9 mouse cellular contexts compared by ENCODE assay signal in genomic region chr2:158886571-158886970, GRCm38 (mm10).
DNase-seq lines count a peak whose midpoint lies in the region; ATAC-seq and TF ChIP-seq lines count a peak whose summit lies in the region.
"Had no signal": no experiment of that assay in that cellular context is flagged by ENCODE, and none has a peak within 500 bp of the region (broad histone marks: within the 10 kb centered on the region; RNA-seq: fewer than 3 reads in every experiment).

No protein-coding gene starts in this region.

- H3K4me3 ChIP-seq in kidney, embryonic 15.5 days (replicated peaks) = no peak overlapping the region
- H3K4me3 ChIP-seq in MEL (ENCODE audit: control insufficient read depth in 1 of 2, insufficient read depth in 1 of 2, low read depth in 2 of 2, low read length in 2 of 2) = no peak overlapping the region
- H3K4me3 ChIP-seq in cortical plate, adult 2 months (ENCODE audit: insufficient read depth, low read length) = no peak overlapping the region
- H3K4me3 ChIP-seq in cerebellum, adult 2 months (replicated peaks; ENCODE audit: insufficient read depth, low read depth, low read length) = no peak overlapping the region
- H3K4me3 ChIP-seq: embryonic facial prominence, embryonic 12.5 days had no signal

- DNase-seq in kidney, adult 9 months = peak; percentile 15
- peak; percentile 23 for DNase-seq in MEL (ENCODE audit: low read depth, low spot score)
- DNase-seq in retina, postnatal 1 day = peak; percentile 60
- DNase-seq in cerebellum, adult 2 months = no peak
- no peak for DNase-seq in ovary, postnatal 10 days (ENCODE audit: low spot score)
- DNase-seq in cerebellum, postnatal 36 days = no peak

- TF ChIP-seq POLR2A in MEL (IDR thresholded peaks at IDR 0.05; ENCODE audit: control insufficient read depth in 1 of 2, insufficient read depth in 1 of 2, low read depth in 1 of 2, low read length in 2 of 2, poor library complexity in 1 of 2) = no peak
- TF ChIP-seq POLR2A in cortical plate, adult 2 months (IDR thresholded peaks at IDR 0.05; ENCODE audit: extremely low read depth, insufficient read depth, low read length) = no peak
- TF ChIP-seq POLR2A in cerebellum, adult 2 months (IDR thresholded peaks at IDR 0.05; ENCODE audit: borderline replicate concordance, insufficient read depth, low read length) = no peak

- H3K36me3 ChIP-seq in kidney, embryonic 15.5 days = no peaks in the 10 kb centered on the region
- H3K36me3 ChIP-seq in MEL (ENCODE audit: control insufficient read depth in 1 of 2, insufficient read depth in 2 of 2, low read length in 2 of 2) = no peaks in the 10 kb centered on the region
- H3K36me3 ChIP-seq: embryonic facial prominence, embryonic 12.5 days had no signal

- H3K4me1 ChIP-seq in kidney, embryonic 15.5 days = no peaks in the 10 kb centered on the region
- no peaks in the 10 kb centered on the region for H3K4me1 ChIP-seq in MEL (ENCODE audit: control insufficient read depth in 1 of 2, insufficient read depth in 2 of 2, low read length in 2 of 2)
- H3K4me1 ChIP-seq in cortical plate, adult 2 months (ENCODE audit: control insufficient read depth, insufficient read depth, low read length) = no peaks in the 10 kb centered on the region
- H3K4me1 ChIP-seq in cerebellum, adult 2 months (ENCODE audit: control insufficient read depth, insufficient read depth, low read length) = no peaks in the 10 kb centered on the region
- H3K4me1 ChIP-seq: embryonic facial prominence, embryonic 12.5 days had no signal

- TF ChIP-seq CTCF in MEL (IDR thresholded peaks at IDR 0.05 in 2 of 3, conservative IDR thresholded peaks at IDR 0.05 in 1 of 3; ENCODE audit: control insufficient read depth in 1 of 3, insufficient read depth in 1 of 3, low read depth in 2 of 3, low read length in 3 of 3, poor library complexity in 1 of 3, severe bottlenecking in 1 of 3) = peak; percentile 16 to 64 (median 40)
- peak; percentile 47 for TF ChIP-seq CTCF in cortical plate, adult 2 months (IDR thresholded peaks at IDR 0.05; ENCODE audit: extremely low read depth, insufficient read depth, low read length)
- no peak for TF ChIP-seq CTCF in cerebellum, adult 2 months (IDR thresholded peaks at IDR 0.05; ENCODE audit: borderline replicate concordance, insufficient read depth, low read depth, low read length)

- H3K27ac ChIP-seq in kidney, embryonic 15.5 days = no peak overlapping the region
- H3K27ac ChIP-seq in MEL (ENCODE audit: control insufficient read depth, low read depth, low read length) = no peak overlapping the region
- H3K27ac ChIP-seq in cortical plate, adult 2 months (ENCODE audit: insufficient read depth, low read length) = no peak overlapping the region
- H3K27ac ChIP-seq in cerebellum, adult 2 months (ENCODE audit: insufficient read depth, low read length) = no peak overlapping the region
- H3K27ac ChIP-seq: embryonic facial prominence, embryonic 12.5 days had no signal

- no peaks in the 10 kb centered on the region for H3K9me3 ChIP-seq in kidney, embryonic 15.5 days (replicated peaks)
- no peaks in the 10 kb centered on the region for H3K9me3 ChIP-seq in MEL (replicated peaks; ENCODE audit: insufficient read depth, low read length)
- H3K9me3 ChIP-seq: embryonic facial prominence, embryonic 12.5 days had no signal

- ATAC-seq in kidney, embryonic 15.5 days (replicated peaks; ENCODE audit: low FRiP score) = no peak

- peak; percentile 16 for TF ChIP-seq RAD21 in MEL (IDR thresholded peaks at IDR 0.05; ENCODE audit: low read depth, low read length)

- no peak for TF ChIP-seq EP300 in MEL (IDR thresholded peaks at IDR 0.05; ENCODE audit: low read depth in 1 of 2, low read length in 2 of 2)

- no peaks in the 10 kb centered on the region for H3K27me3 ChIP-seq in kidney, embryonic 15.5 days
- no peaks in the 10 kb centered on the region for H3K27me3 ChIP-seq in MEL (ENCODE audit: control insufficient read depth in 1 of 2, insufficient read depth in 2 of 2, low read length in 2 of 2)
- no peaks in the 10 kb centered on the region for H3K27me3 ChIP-seq in cerebellum, adult 2 months (ENCODE audit: control insufficient read depth, insufficient read depth, low read length)
- H3K27me3 ChIP-seq: embryonic facial prominence, embryonic 12.5 days had no signal

- H3K4me2 ChIP-seq in kidney, embryonic 15.5 days = no peak overlapping the region
- H3K4me2 ChIP-seq: embryonic facial prominence, embryonic 12.5 days had no signal

- H3K9ac ChIP-seq in kidney, embryonic 15.5 days = no peak overlapping the region
- no peak overlapping the region for H3K9ac ChIP-seq in MEL (ENCODE audit: control insufficient read depth, low read depth, low read length, poor library complexity, severe bottlenecking)
- H3K9ac ChIP-seq: embryonic facial prominence, embryonic 12.5 days had no signal

- 63% methylated on average over 6 of the region's 6 CpGs for WGBS in kidney, embryonic 15.5 days
- WGBS in cerebellum, adult 2 months = 52% methylated on average over 6 of the region's 6 CpGs

- no peaks in the 10 kb centered on the region for H3K79me2 ChIP-seq in MEL (ENCODE audit: control insufficient read depth, insufficient read depth, low read length, poor library complexity)

TF ChIP-seq in MEL, 35 proteins besides CTCF, POLR2A, EP300 and RAD21:
- TF ChIP-seq NELFE (IDR thresholded peaks at IDR 0.05; ENCODE audit: low read depth, low read length) = no peak
- TF ChIP-seq HCFC1 (IDR thresholded peaks at IDR 0.05; ENCODE audit: low read depth, low read length) = no peak
- TF ChIP-seq USF2 (IDR thresholded peaks at IDR 0.05; ENCODE audit: borderline replicate concordance in 1 of 2, insufficient read depth in 1 of 2, low read depth in 1 of 2, low read length in 2 of 2) = no peak

Comparison
In these comparisons a context has a peak if more than half of its experiments do, and no peak if none do; other contexts are left out.
1. DNase-seq: peak in kidney, adult 9 months (single experiment), MEL (single experiment) and retina, postnatal 1 day (single experiment); none in cerebellum, adult 2 months (0 of 2), ovary, postnatal 10 days (single experiment) and cerebellum, postnatal 36 days (0 of 2).